8 mouse cellular contexts compared by ENCODE assay signal in genomic region chr7:36697856-36698588, GRCm38 (mm10). TPM values are rescaled to one million over a fixed set of nuclear protein-coding genes. Genes with fewer than 3 reads are reported as not detected.
DNase-seq lines count a peak whose midpoint lies in the region; ATAC-seq lines count a peak whose summit lies in the region.

Tshz3 (plus strand) TSS chr7:36698118.

- DNase-seq in adrenal gland, adult 2 months = peak; percentile 89
- peak; percentile 77 to 83 for DNase-seq in cerebellum, postnatal 10 days
- peak; percentile 81 for DNase-seq in gastrocnemius, postnatal 14 days
- no peak for DNase-seq in intestine, embryonic 14.5 days (ENCODE audit: low spot score)
- peak; percentile 65 to 69 for DNase-seq in left cerebral cortex, postnatal 25 days (ENCODE audit: low spot score in 2 of 2)
- peak; percentile 52 to 55 for DNase-seq in right cerebral cortex, postnatal 36 days (ENCODE audit: low spot score in 2 of 2)
- no peak for DNase-seq in T-cell, adult 2 months (ENCODE audit: low spot score)

- 0 out of 2 replicates have a peak, but pooled peaks cover 7% of the 10 kb centered on the region for H3K36me3 ChIP-seq in intestine, embryonic 14.5 days (ENCODE audit: control insufficient read depth, insufficient read depth, low read length)

- peaks cover 35% of the 10 kb centered on the region; the same call in 1 of the 2 replicates for H3K4me1 ChIP-seq in intestine, embryonic 14.5 days (replicated peaks; ENCODE audit: control insufficient read depth, insufficient read depth, low read length)

- intact Hi-C loops in gastrocnemius, postnatal 14 days (cut with DNase I; ENCODE audit: low total_unique reads) = no loop called here
- intact Hi-C loops in left cerebral cortex, postnatal 25 days (cut with DNase I) = loop anchor here (2.0 to 10.0 kb wide), 10 partner anchors 169 to 1143 kb away; partner anchors contain the start of gene Nudt19

- peak within 1 kb of the TSS; percentile 76 for H3K9ac ChIP-seq in intestine, embryonic 14.5 days (ENCODE audit: low read length)

- no peaks in the 10 kb centered on the region for H3K9me3 ChIP-seq in intestine, embryonic 14.5 days (ENCODE audit: control insufficient read depth, low read length)

- H3K4me3 ChIP-seq in intestine, embryonic 14.5 days (ENCODE audit: low read depth, low read length) = peak within 1 kb of the TSS; percentile 72

- peaks cover 20% of the 10 kb centered on the region for H3K27me3 ChIP-seq in intestine, embryonic 14.5 days (replicated peaks; ENCODE audit: control insufficient read depth, insufficient read depth, low read length)

- peak within 1 kb of the TSS; percentile 94 for H3K4me2 ChIP-seq in intestine, embryonic 14.5 days (ENCODE audit: low read length)

- H3K27ac ChIP-seq in intestine, embryonic 14.5 days (ENCODE audit: low read depth) = peak within 1 kb of the TSS; percentile 90

- WGBS in intestine, embryonic 14.5 days = 0% methylated on average over 27 of the region's 88 CpGs

- ATAC-seq in intestine, embryonic 14.5 days (replicated peaks; ENCODE audit: low FRiP score, low TSS enrichment, low read depth) = peak; percentile 62
- ATAC-seq in megakaryocyte, adult 5-6 weeks (ENCODE audit: poor library complexity, severe bottlenecking) = 0 out of 2 replicates have a peak, but pooled peaks have one; percentile 30

RNA-seq across cellular contexts. Expression of gene Tshz3, which starts in this region (rescaled TPM):
- 1 to 10 TPM; 4.2 to 4.7 TPM for total RNA-seq in adrenal gland, adult 2 months (2021)
- 1.9 and 2.8 TPM in 2 replicates for polyA plus RNA-seq in adrenal gland, adult 2 months (2012; rRNA removed)
- total RNA-seq in gastrocnemius, postnatal 14 days (2021) = 1 to 10 TPM; 5.0 to 5.3 TPM
- polyA plus RNA-seq in intestine, embryonic 14.5 days (2014; fragmentation: Nextera tagmentation; extraction: Ambion mirVana) = 23.9 and 25.1 TPM in 2 replicates
- total RNA-seq in left cerebral cortex, postnatal 25 days (2021) = 10 to 100 TPM; 43.3 to 44.1 TPM
- total RNA-seq in megakaryocyte, adult 5-6 weeks (2015) = 0.21 and 0.33 TPM in 2 replicates
- 0.07 and 0.41 TPM in 2 replicates for total RNA-seq in megakaryocyte, adult 5-6 weeks (2017)

Comparison
In these comparisons a context has a peak if more than half of its experiments do, and no peak if none do; other contexts are left out.
1. RNA of gene Tshz3 (total RNA-seq): 43.3 to 44.1 TPM in left cerebral cortex, postnatal 25 days; 5.0 to 5.3 TPM in gastrocnemius, postnatal 14 days, 4.2 to 4.7 TPM in adrenal gland, adult 2 months and 0.07 to 0.41 TPM in megakaryocyte, adult 5-6 weeks; every median in the first group is over 4 times any median in the second.
2. Peak in ATAC-seq in megakaryocyte, adult 5-6 weeks; RNA of the gene not detected or under 1 TPM.
3. DNase-seq: peak in adrenal gland, adult 2 months (single experiment), cerebellum, postnatal 10 days (2 of 2), gastrocnemius, postnatal 14 days (single experiment), left cerebral cortex, postnatal 25 days (2 of 2) and right cerebral cortex, postnatal 36 days (2 of 2); none in intestine, embryonic 14.5 days (single experiment) and T-cell, adult 2 months (single experiment).